Mouse (Mus musculus) liver, adult 2 months (tissue): Measurements from ENCODE around the gene Nsd1. TPM values are rescaled to one million over a fixed set of nuclear protein-coding genes. Genes with fewer than 3 reads are reported as not detected.
A peak's percentile ranks its signal among the peaks of the same experiment; 100 is the strongest.

Experiments used
- DNase-seq: peaks from one replicate; pipeline ENCODE4 v3.0.0-alpha.2; 2011; ENCODE audit warnings: low read depth, low spot score; ENCODE audit errors: extremely low read depth
- H3K27ac ChIP-seq: fragments of 200-500 bp; replicated peaks from 2 replicates; pipeline ENCODE4 v1.5.1; 2012; ENCODE audit warnings: low read depth, mild to moderate bottlenecking, control low read depth, inconsistent platforms, low read length; ENCODE audit not compliant: insufficient read depth
- H3K27me3 ChIP-seq: fragments of 200-500 bp; 2 replicates; pipeline ENCODE4 v1.6.1; 2012; ENCODE audit warnings: mild to moderate bottlenecking, moderate library complexity, low read length, inconsistent platforms; ENCODE audit not compliant: control insufficient read depth, insufficient read depth
- H3K36me3 ChIP-seq: fragments of 200-500 bp; 2 replicates; pipeline ENCODE4 v1.6.1; 2012; ENCODE audit warnings: low read length, inconsistent platforms; ENCODE audit not compliant: control insufficient read depth, insufficient read depth
- H3K4me1 ChIP-seq: fragments of 200-500 bp; 2 replicates; pipeline ENCODE4 v1.6.1; 2011; ENCODE audit warnings: low read length; ENCODE audit not compliant: control insufficient read depth, insufficient read depth
- H3K4me3 ChIP-seq: fragments of 200-500 bp; 2 replicates; pipeline ENCODE4 v1.5.1; 2011; ENCODE audit warnings: low read depth, mild to moderate bottlenecking, control low read depth, low read length, moderate library complexity; ENCODE audit not compliant: insufficient read depth
- H3K79me2 ChIP-seq: fragments of 200-500 bp; 2 replicates; pipeline ENCODE4 v1.6.1; 2012; ENCODE audit warnings: inconsistent platforms, mild to moderate bottlenecking, low read length, moderate library complexity; ENCODE audit not compliant: control insufficient read depth, insufficient read depth
- H3K9ac ChIP-seq: fragments of 200-500 bp; 2 replicates; pipeline ENCODE4 v1.6.1; 2012; ENCODE audit warnings: low read depth, mild to moderate bottlenecking, control low read depth, inconsistent platforms, low read length
- CTCF ChIP-seq: fragments of 200-500 bp; IDR thresholded peaks from 2 replicates; pipeline ENCODE4 v1.5.1; 2011; ENCODE audit warnings: low read depth, low read length, control low read depth
- POLR2A ChIP-seq: fragments of 200-500 bp; IDR thresholded peaks from 2 replicates; pipeline ENCODE4 v1.6.1; 2011; ENCODE audit warnings: low read length, control low read depth; ENCODE audit not compliant: insufficient read depth; ENCODE audit errors: extremely low read depth
- WGBS: fragments of 180-500 bp; shearing (Covaris S2); methylation state at CpG from one replicate; pipeline ENCODE4 v1.1.7; 2018; 5-methylcytosine and 5-hydroxymethylcytosine counted together
- polyA plus RNA-seq: library from polyadenylated mRNA; depleted of rRNA; stranded (reverse); fragments of >200 nt; gene quantifications from 2 replicates; pipeline ENCODE4 v1.2.3, GENCODE M21; 2012
- total RNA-seq: library from RNA; depleted of rRNA; stranded (reverse); fragments of >200 nt; gene quantifications from 2 replicates; pipeline ENCODE4 v1.2.3, GENCODE M21; 2014

The Nsd1 gene
- total and polyA plus RNA-seq, 2 experiments, result 8.9 to 45.4 TPM

GRCm38 (mm10) chr13:55167798-55168197 lies 41.8 kb upstream of the Nsd1 start:
- no peak overlapping the region for H3K27ac ChIP-seq
- H3K4me1 ChIP-seq, result peaks cover 6% of the 10 kb centered on the region
- DNase-seq, result no peak
- no peak overlapping the region for H3K4me3 ChIP-seq
- H3K36me3 ChIP-seq, result no peaks in the 10 kb centered on the region; the same call in 1 of the 2 replicates
- H3K9ac ChIP-seq, result no peak overlapping the region
- TF ChIP-seq CTCF (no peak), POLR2A (no peak)
- H3K79me2 ChIP-seq, result no peaks in the 10 kb centered on the region
- WGBS, result 82% methylated on average over 11 of the region's 11 CpGs
- H3K27me3 ChIP-seq, result no peaks in the 10 kb centered on the region

DNA sequence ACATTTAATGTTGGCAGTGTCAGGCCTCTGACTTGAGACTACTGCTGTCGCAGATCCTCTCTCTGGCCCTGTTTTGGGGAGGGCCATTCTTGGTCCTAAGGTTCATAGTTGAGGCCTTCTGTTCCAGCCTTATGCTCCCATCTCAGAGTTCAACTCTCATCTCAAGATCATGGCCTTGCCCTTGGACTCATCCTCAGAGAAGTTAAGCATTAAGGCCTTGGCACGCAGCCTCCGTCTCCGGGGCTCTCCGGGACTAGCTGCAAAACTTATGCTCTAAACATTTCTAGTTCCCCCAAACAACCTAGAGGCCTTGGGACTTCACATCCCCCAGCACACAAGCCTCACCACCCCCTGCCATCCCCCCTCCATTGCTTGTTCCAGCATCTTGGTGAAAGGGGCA lies 41.3 kb upstream of the Nsd1 start:
- TF ChIP-seq CTCF (no peak), POLR2A (no peak)
- Histone ChIP-seq H3K27ac (no peak overlapping the region), H3K36me3 (no peaks in the 10 kb centered on the region; the same call in 1 of the 2 replicates), H3K27me3 (no peaks in the 10 kb centered on the region), H3K79me2 (no peaks in the 10 kb centered on the region), H3K4me1 (peaks cover 6% of the 10 kb centered on the region), H3K4me3 (no peak overlapping the region), H3K9ac (no peak overlapping the region)
- WGBS, result 95% methylated on average over 5 of the region's 5 CpGs
- DNase-seq, result no peak

- peaks cover 6% of the 10 kb centered on the region; the same call in 1 of the 2 replicates for H3K4me1 ChIP-seq
- H3K27me3 ChIP-seq, result no peaks in the 10 kb centered on the region
- TF ChIP-seq POLR2A (no peak), CTCF (no peak)
- no peaks in the 10 kb centered on the region; the same call in 1 of the 2 replicates for H3K36me3 ChIP-seq
- 90% methylated on average over 13 of the region's 13 CpGs for WGBS
- DNase-seq, result no peak
- H3K27ac ChIP-seq, result no peak overlapping the region
- H3K4me3 ChIP-seq, result no peak overlapping the region
- no peak overlapping the region for H3K9ac ChIP-seq
- H3K79me2 ChIP-seq, result no peaks in the 10 kb centered on the region
These were observed 40.6 kb upstream of the Nsd1 start for GRCm38 (mm10) chr13:55168958-55169369.

DNA sequence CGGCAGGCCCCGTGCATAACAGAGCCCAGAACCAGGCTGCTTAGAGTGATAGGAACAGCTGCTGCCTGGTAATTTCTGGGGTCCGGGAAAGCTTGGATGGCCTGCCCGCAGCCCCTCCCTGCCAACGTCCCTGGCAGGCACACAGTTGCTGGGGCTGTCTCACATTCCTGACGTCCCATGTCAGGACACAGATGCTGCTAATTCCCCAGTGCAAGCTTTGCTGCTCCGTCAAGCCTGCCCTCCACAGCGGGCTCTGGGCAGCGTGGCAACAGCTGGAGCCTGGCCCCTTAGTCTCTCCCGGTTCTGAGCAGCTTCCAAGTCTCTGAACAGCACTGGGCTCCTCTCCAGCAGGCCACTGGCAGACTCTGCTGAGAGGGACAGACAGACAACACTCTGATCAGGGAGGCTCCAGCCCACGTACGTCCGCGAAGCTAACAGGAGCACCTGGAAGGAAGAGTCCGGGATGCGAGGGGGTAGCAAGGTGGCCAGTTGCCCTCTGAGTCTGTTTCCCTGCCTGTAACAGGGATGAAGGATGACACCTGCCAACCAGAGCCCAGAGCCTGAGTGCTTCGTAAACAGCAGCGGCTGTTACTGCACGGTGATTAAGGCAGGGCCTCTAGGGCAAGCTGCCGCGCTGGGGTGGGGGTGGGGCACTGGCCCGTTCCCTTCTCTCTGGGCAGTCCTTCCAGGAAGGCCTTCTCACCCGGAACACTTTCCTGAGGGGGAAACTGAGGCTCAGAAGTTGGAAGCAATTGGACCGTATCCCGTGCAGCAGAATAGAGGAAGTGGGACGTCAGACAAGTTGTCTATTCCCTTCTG lies 37.9 kb upstream of the Nsd1 start:
- Histone ChIP-seq H3K9ac (peak overlapping the region; percentile 61), H3K36me3 (no peaks in the 10 kb centered on the region), H3K4me3 (peak overlapping the region; percentile 31), H3K27me3 (no peaks in the 10 kb centered on the region), H3K4me1 (peaks cover 6% of the 10 kb centered on the region; the same call in 1 of the 2 replicates), H3K27ac (no peak overlapping the region), H3K79me2 (no peaks in the 10 kb centered on the region)
- DNase-seq, result peak; percentile 64
- TF ChIP-seq POLR2A, result no peak
- no peak for TF ChIP-seq CTCF
- WGBS, result 20% methylated on average over 26 of the region's 26 CpGs

GRCm38 (mm10) chr13:55172336-55172770 lies 37.2 kb upstream of the Nsd1 start:
- WGBS, result 56% methylated on average over 7 of the region's 7 CpGs
- no peak for DNase-seq
- Histone ChIP-seq H3K79me2 (no peaks in the 10 kb centered on the region), H3K27ac (no peak overlapping the region), H3K4me1 (peaks cover 6% of the 10 kb centered on the region; the same call in 1 of the 2 replicates), H3K36me3 (no peaks in the 10 kb centered on the region), H3K9ac (no peak overlapping the region), H3K4me3 (no peak overlapping the region), H3K27me3 (no peaks in the 10 kb centered on the region)
- TF ChIP-seq CTCF (no peak), POLR2A (no peak)

DNA sequence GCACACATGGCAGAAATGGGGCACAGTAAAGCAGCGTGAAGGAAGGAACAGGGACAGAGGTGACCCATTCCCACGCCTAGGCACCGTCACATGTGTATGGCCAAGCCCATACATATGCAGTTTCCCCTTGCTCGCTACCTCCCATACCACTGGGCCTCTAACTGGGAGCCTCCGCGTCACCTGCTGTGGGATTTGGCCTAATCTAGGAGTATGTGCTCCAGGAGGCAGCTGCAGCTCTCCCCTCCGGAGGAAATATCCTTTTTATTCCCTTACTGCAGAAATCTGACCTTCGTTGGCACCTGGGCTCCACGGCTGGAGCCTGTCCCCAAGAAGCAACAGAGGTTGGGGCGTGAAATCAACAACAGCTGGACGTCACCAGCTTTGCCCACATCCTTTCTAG lies 35.2 kb upstream of the Nsd1 start:
- Histone ChIP-seq H3K27ac (no peak overlapping the region), H3K79me2 (no peaks in the 10 kb centered on the region), H3K36me3 (no peaks in the 10 kb centered on the region), H3K9ac (no peak overlapping the region), H3K4me3 (no peak overlapping the region), H3K27me3 (no peaks in the 10 kb centered on the region), H3K4me1 (peaks cover 6% of the 10 kb centered on the region; the same call in 1 of the 2 replicates)
- WGBS, result 94% methylated on average over 11 of the region's 11 CpGs
- TF ChIP-seq CTCF (no peak), POLR2A (no peak)
- no peak for DNase-seq
